Comparison of ENCODE assay signal across 18 mouse cellular contexts in the genomic region with DNA sequence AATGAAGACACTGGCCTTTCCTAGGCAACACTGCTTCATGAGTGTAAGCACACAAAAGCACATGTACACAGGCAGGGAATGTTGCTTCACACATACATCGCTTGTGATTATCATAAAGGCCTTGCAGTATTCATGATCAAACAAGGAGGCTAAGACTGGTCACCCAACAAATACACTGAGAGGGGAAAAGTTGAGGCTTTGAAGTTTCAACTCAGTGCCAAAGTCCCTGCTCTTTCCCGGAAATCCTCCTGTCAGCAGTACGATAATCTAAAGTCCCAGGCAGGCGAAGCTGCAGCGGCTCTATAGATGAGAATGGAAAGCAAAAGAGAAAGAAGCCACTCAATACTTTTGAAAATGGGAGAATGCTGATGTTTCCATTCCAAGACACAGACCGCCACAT.
"Had no signal": no experiment of that assay in that cellular context is flagged by ENCODE, and none has a peak within 500 bp of the region (broad histone marks: within the 10 kb centered on the region; RNA-seq: fewer than 3 reads in every experiment).

No protein-coding gene starts in this region.

- H3K27me3 ChIP-seq: limb, embryonic 13.5 days; liver, embryonic 15.5 days; midbrain, embryonic 12.5 days; neural tube, embryonic 13.5 days had no signal

- H3K9ac ChIP-seq: limb, embryonic 13.5 days; liver, embryonic 15.5 days; midbrain, embryonic 12.5 days; neural tube, embryonic 13.5 days had no signal

- DNase-seq: kidney, adult 11 months; kidney, postnatal 14 days; kidney, postnatal 4 days; lung, adult 2 months; lung, postnatal 14 days; lung, postnatal 4 days; right cerebral cortex, postnatal 25 days; thymus, adult 2 months; thymus, postnatal 14 days; thymus, postnatal 4 days had no signal

- H3K4me1 ChIP-seq: liver, embryonic 15.5 days; midbrain, embryonic 12.5 days; neural tube, embryonic 13.5 days had no signal

- H3K36me3 ChIP-seq: limb, embryonic 10.5 days; limb, embryonic 13.5 days; liver, embryonic 15.5 days; midbrain, embryonic 12.5 days; neural tube, embryonic 13.5 days had no signal

- H3K27ac ChIP-seq: limb, embryonic 10.5 days; limb, embryonic 13.5 days; liver, embryonic 15.5 days; midbrain, embryonic 12.5 days; neural tube, embryonic 13.5 days had no signal

- H3K4me3 ChIP-seq: limb, embryonic 10.5 days; limb, embryonic 13.5 days; liver, embryonic 15.5 days; midbrain, embryonic 12.5 days; myocyte; neural tube, embryonic 13.5 days had no signal

- H3K9me3 ChIP-seq: limb, embryonic 10.5 days; limb, embryonic 13.5 days; liver, embryonic 15.5 days; midbrain, embryonic 12.5 days; neural tube, embryonic 13.5 days had no signal

- ATAC-seq: midbrain, embryonic 16.5 days had no signal

- H3K4me2 ChIP-seq: limb, embryonic 13.5 days; liver, embryonic 11.5 days; liver, embryonic 15.5 days; midbrain, embryonic 12.5 days; neural tube, embryonic 13.5 days had no signal
